Mouse (Mus musculus) heart, embryonic 13.5 days (tissue): ENCODE measurements around the gene Zfp518a. TPM values are rescaled to one million over a fixed set of nuclear protein-coding genes. Genes with fewer than 3 reads are reported as not detected.

ENCODE experiments used
- microRNA-seq: library from miRNA; unstranded; fragments of <30 nt; microRNA quantifications from one replicate; pipeline ENCODE4, GENCODE M21; 2016
- polyA plus RNA-seq: library from polyadenylated mRNA; unstranded; fragments of >200 nt; fragmentation: Nextera tagmentation; extraction: Ambion mirVana; gene quantifications from 2 replicates; pipeline ENCODE4 v1.2.1, GENCODE M21; 2015

The Zfp518a gene
- polyA plus RNA-seq, 1 experiment from 2014 or later: 6.3 TPM

Small RNA genes within 50 kb of the gene (microRNA-seq; reads per million reads assigned to microRNA genes)
- not detected for gene Mir8092

Other genes starting within 250 kb of the Zfp518a start
- gene Cc2d2b, start 146.0 kb upstream of the Zfp518a start, polyA plus RNA-seq: 0.05 TPM in 1 of 2 replicates, not detected in the other
- 7.9 and 10.0 TPM in 2 replicates for gene Ccnj, start 63.4 kb upstream of the Zfp518a start, polyA plus RNA-seq
- 0.36 and 0.45 TPM in 2 replicates for gene Blnk, start 99.8 kb downstream of the Zfp518a start, polyA plus RNA-seq
- gene Dntt, start 134.6 kb downstream of the Zfp518a start, polyA plus RNA-seq: not detected in 2 replicates
- gene Opalin, start 182.4 kb downstream of the Zfp518a start, polyA plus RNA-seq: 0.15 and 0.33 TPM in 2 replicates